Mouse (Mus musculus) hindbrain, postnatal 0 days (tissue): ENCODE data around the gene Ttc34. TPM values are rescaled to one million over a fixed set of nuclear protein-coding genes. Genes with fewer than 3 reads are reported as not detected.

Experiments used
- ATAC-seq: fragments of 200-750 bp; cut with Nextera tagmentation; 2 replicates; pipeline ENCODE4 v1.8.0; 2017; ENCODE audit warnings: mild to moderate bottlenecking, moderate TSS enrichment, moderate library complexity
- DNase-seq: peaks from one replicate; pipeline ENCODE4 v3.0.0-alpha.2; 2015; ENCODE audit warnings: low spot score
- H3K27ac ChIP-seq: fragments of 300-500 bp; sonication (generic); 2 replicates; pipeline ENCODE4 v1.5.1; 2014; ENCODE audit warnings: mild to moderate bottlenecking
- H3K27me3 ChIP-seq: fragments of 300-500 bp; sonication (generic); 2 replicates; pipeline ENCODE4 v1.6.1; 2014; ENCODE audit warnings: low read length, mixed read lengths; ENCODE audit not compliant: insufficient read depth
- H3K36me3 ChIP-seq: fragments of 300-500 bp; sonication (generic); 2 replicates; pipeline ENCODE4 v1.6.1; 2014; ENCODE audit warnings: low read length, mixed read lengths; ENCODE audit not compliant: insufficient read depth
- H3K4me1 ChIP-seq: fragments of 300-500 bp; sonication (generic); 2 replicates; pipeline ENCODE4 v1.6.1; 2014; ENCODE audit warnings: antibody characterized with exemption, low read length, mixed read lengths; ENCODE audit not compliant: insufficient read depth
- H3K4me2 ChIP-seq: fragments of 300-500 bp; sonication (generic); 2 replicates; pipeline ENCODE4 v1.6.1; 2014; ENCODE audit warnings: low read depth, mild to moderate bottlenecking, low read length, moderate library complexity, mixed read lengths
- H3K4me3 ChIP-seq: fragments of 300-500 bp; sonication (generic); 2 replicates; pipeline ENCODE4 v1.5.1; 2014; ENCODE audit warnings: low read length
- H3K9ac ChIP-seq: fragments of 300-500 bp; sonication (generic); replicated peaks from 2 replicates; pipeline ENCODE4 v1.6.1; 2014; ENCODE audit warnings: mild to moderate bottlenecking, low read length, moderate library complexity, mixed read lengths
- H3K9me3 ChIP-seq: fragments of 300-500 bp; sonication (generic); 2 replicates; pipeline ENCODE4 v1.6.1; 2016; ENCODE audit warnings: low read length, mixed read lengths
- CTCF ChIP-seq: IDR thresholded peaks from 2 replicates; pipeline ENCODE4 v1.5.1; 2016; ENCODE audit warnings: antibody characterized with exemption, control low read depth, low read depth
- WGBS: fragments of 180-500 bp; shearing (Covaris S2); extraction: QIAGEN DNeasy Blood & Tissue Kit; methylation state at CpG from one replicate; pipeline ENCODE4 v1.1.7; 2014; 5-methylcytosine and 5-hydroxymethylcytosine counted together
- polyA plus RNA-seq: library from polyadenylated mRNA; unstranded; fragments of >200 nt; fragmentation: Nextera tagmentation; extraction: Ambion mirVana; gene quantifications from 2 replicates; pipeline ENCODE4 v1.2.1, GENCODE M21; 2015
- total RNA-seq: library from RNA; depleted of rRNA; stranded (reverse); fragments of >200 nt; gene quantifications from 2 replicates; pipeline ENCODE4 v1.2.3, GENCODE M21; 2014

Ttc34 gene
- total and polyA plus RNA-seq, 2 experiments from 2014 or later = 2.3 to 3.3 TPM

DNA sequence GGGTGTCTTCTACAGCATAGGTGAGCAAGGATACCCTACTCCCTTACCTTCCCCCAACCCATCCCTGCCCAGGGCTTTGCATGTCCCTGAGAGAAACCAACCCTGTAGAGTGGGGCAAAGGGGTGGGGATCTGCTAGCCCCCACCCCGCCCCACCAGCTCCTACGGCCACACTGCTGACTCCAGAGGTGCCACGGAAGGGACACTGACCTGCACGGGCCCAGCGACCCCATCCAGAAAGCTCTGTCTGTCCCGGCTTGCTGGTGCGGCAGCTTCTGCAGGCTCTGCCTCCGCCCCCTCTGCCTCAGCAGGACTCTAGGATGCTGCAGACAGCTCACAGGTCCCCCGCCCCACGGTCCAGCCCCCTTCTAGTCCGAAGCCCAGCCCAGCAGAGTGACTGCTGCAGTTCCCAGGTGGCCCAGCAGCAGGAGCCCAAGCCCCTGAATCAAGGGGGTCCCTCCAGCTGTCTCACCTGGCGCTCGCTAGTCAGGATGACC lies 34.5 kb downstream of the Ttc34 start:
- 3% methylated on average over 13 of the region's 13 CpGs for WGBS
- H3K4me2 ChIP-seq = peak overlapping the region; percentile 47
- H3K9me3 ChIP-seq = no peaks in the 10 kb centered on the region
- H3K27ac ChIP-seq = no peak overlapping the region
- peak overlapping the region; percentile 35 for H3K9ac ChIP-seq
- DNase-seq (peak; percentile 61), ATAC-seq (peak; percentile 82)
- H3K4me3 ChIP-seq = peak overlapping the region; percentile 29
- no peaks in the 10 kb centered on the region for H3K4me1 ChIP-seq
- no peaks in the 10 kb centered on the region for H3K27me3 ChIP-seq
- H3K36me3 ChIP-seq = no peaks in the 10 kb centered on the region
- TF ChIP-seq CTCF = peak; percentile 47

DNA sequence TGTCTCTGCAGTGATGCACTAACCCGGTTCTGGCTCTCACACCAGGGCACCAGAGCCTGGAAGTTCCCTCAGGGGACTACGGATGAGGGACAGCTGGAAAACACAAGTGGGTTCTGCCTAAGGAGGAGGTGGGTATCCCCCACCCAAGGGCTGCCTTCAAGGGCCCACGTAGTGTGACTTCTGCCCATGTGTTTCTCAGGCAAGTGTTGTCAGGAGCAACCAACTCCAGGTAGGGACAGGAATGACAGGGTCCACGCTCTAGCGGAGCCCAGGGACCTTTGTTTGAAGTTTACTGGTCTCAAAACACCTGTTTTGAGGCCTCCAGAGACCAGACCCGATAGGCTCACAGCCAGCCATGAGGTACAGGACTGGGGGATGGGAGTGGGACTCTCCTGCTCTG lies 35.9 kb downstream of the Ttc34 start:
- DNase-seq (no peak), ATAC-seq (no peak)
- no peak overlapping the region for H3K4me2 ChIP-seq
- no peak overlapping the region for H3K4me3 ChIP-seq
- H3K27me3 ChIP-seq = no peaks in the 10 kb centered on the region
- no peak for TF ChIP-seq CTCF
- no peak overlapping the region for H3K27ac ChIP-seq
- WGBS = 73% methylated on average over 6 of the region's 6 CpGs
- H3K4me1 ChIP-seq = 0 out of 2 replicates have a peak, but pooled peaks cover 1% of the 10 kb centered on the region
- no peaks in the 10 kb centered on the region for H3K36me3 ChIP-seq
- H3K9ac ChIP-seq = no peak overlapping the region
- H3K9me3 ChIP-seq = no peaks in the 10 kb centered on the region

DNA sequence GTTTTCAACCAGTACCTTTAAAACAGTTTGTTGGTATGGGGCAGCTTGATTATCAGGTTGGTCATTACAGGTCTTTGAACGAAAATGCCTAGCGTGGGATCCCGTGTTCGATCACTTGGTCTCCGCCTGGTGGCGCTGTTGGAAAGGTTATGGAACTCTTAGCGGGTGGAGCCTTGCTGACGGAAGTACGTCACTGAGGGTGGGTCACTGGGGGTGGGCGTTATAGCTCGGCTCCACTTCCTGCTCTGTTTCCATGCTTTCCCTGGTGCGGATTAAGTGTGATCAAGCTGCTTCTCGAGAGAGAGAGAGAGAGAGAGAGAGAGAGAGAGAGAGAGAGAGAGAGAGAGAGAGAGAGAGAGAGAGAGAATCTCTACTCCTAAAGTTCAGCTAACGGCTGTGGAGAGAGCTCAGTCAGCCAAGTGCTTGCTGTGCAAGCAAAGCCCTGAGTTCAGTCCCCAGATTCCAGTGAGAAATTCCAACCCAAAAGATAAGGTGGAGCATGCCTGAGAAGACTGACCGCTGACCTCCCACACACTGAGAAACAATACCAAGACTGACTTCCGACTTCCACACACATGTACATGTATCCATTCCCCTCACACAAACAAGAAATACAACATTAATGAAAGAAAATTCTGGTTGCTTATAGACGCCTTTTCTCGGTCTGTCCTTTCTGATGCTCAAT lies 40.7 kb downstream of the Ttc34 start:
- 13% methylated on average over 18 of the region's 18 CpGs for WGBS
- peak overlapping the region; percentile 69 for H3K27ac ChIP-seq
- H3K4me1 ChIP-seq = 0 out of 2 replicates have a peak, but pooled peaks cover 4% of the 10 kb centered on the region
- H3K27me3 ChIP-seq = no peaks in the 10 kb centered on the region
- peak overlapping the region; percentile 57 for H3K4me2 ChIP-seq
- DNase-seq (peak; percentile 99), ATAC-seq (peak; percentile 95)
- H3K4me3 ChIP-seq = peak overlapping the region; percentile 19
- H3K36me3 ChIP-seq = no peaks in the 10 kb centered on the region
- TF ChIP-seq CTCF = peak; percentile 93
- H3K9ac ChIP-seq = 0 out of 2 replicates have a peak overlapping the region, but pooled peaks have one; percentile 30
- no peaks in the 10 kb centered on the region for H3K9me3 ChIP-seq

DNA sequence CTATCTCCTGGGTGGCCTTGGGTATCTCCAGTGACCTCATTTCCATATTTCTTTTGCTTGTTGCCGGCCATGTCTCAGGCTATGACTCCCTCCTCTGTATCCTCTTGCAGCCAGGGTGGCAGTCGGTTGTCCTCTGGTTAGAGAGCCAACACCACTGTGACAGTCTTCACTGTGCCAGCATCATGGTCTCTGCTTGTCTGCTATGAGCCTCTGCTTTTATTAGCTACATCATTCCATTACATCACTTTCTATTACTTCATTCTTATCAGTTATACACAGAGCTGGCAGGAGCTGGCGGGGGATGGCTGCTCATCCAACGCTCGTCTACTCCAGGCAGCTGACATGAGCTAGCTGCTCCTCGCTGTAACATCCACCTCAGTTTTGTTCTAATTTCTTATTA lies 43.5 kb downstream of the Ttc34 start:
- Histone ChIP-seq H3K27me3 (no peaks in the 10 kb centered on the region), H3K27ac (no peak overlapping the region), H3K4me1 (0 out of 2 replicates have a peak, but pooled peaks cover 4% of the 10 kb centered on the region), H3K4me3 (no peak overlapping the region), H3K4me2 (no peak overlapping the region), H3K9me3 (no peaks in the 10 kb centered on the region), H3K9ac (0 out of 2 replicates have a peak overlapping the region, but pooled peaks have one; percentile 1), H3K36me3 (no peaks in the 10 kb centered on the region)
- DNase-seq (no peak), ATAC-seq (no peak)
- TF ChIP-seq CTCF = no peak
- 76% methylated on average over 6 of the region's 6 CpGs for WGBS

DNA sequence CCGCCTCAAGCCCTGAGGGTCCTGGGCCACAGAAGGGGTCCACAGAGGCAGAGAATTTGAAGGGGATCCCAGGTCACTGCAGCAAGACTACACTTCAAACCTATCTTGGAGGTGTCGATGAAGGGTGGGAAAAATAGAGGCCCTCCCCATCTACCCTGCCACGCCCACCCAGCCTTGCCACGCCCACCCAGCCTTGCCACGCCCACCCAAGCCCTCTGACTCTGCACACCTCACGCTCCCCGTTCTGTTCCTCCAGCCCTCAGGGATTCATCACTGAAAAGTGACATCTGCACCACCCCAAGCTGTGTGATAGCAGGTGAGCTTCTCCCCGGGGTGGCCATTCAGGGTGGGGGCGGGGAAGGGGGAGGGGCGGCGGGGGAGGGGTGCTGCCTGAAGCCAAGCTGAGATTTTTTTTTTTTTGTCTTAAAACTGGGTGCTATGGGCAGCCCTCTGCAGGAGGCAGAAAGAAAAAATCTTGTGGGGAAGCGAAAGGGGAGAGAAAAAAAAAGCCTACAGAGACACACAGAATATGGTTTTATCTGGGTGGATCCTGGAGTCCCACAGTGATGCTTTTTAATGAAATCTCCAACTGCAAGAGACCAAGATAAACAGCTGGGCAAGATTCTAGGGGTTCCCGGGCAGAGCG lies 44.9 kb downstream of the Ttc34 start:
- WGBS = 30% methylated on average over 14 of the region's 14 CpGs
- H3K4me3 ChIP-seq = no peak overlapping the region
- no peak overlapping the region for H3K27ac ChIP-seq
- ATAC-seq (no peak), DNase-seq (no peak)
- 0 out of 2 replicates have a peak, but pooled peaks cover 4% of the 10 kb centered on the region for H3K4me1 ChIP-seq
- no peak for TF ChIP-seq CTCF
- H3K4me2 ChIP-seq = no peak overlapping the region
- no peak overlapping the region for H3K9ac ChIP-seq
- no peaks in the 10 kb centered on the region for H3K27me3 ChIP-seq
- H3K9me3 ChIP-seq = no peaks in the 10 kb centered on the region
- H3K36me3 ChIP-seq = no peaks in the 10 kb centered on the region

DNA sequence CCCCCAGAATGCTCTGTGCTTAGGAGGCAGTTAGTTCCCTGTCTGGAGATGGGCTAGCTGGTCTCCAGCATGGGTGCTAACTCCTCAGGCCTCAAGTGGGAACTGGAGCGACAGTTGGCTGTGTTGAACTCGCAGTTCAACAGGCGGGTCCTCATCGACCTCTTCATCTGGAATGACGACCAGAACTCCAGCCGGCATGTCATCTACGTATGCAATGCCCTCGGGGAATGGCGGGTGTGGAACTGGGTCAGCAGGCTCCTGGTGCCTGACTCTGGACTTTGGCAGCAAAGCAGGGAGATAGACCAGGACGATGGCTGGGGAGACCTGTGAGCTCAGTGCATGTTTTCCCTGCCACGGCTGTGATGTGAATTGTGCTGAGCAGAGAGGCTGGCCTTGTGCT lies 48.2 kb downstream of the Ttc34 start:
- Histone ChIP-seq H3K27me3 (no peaks in the 10 kb centered on the region), H3K4me1 (no peaks in the 10 kb centered on the region), H3K4me3 (no peak overlapping the region), H3K4me2 (no peak overlapping the region), H3K36me3 (no peaks in the 10 kb centered on the region), H3K9me3 (no peaks in the 10 kb centered on the region), H3K9ac (no peak overlapping the region), H3K27ac (no peak overlapping the region)
- no peak for TF ChIP-seq CTCF
- 71% methylated on average over 11 of the region's 11 CpGs for WGBS
- DNase-seq (no peak), ATAC-seq (no peak)
